Mouse (Mus musculus): ENCODE results near the gene Ncam1.

DNA sequence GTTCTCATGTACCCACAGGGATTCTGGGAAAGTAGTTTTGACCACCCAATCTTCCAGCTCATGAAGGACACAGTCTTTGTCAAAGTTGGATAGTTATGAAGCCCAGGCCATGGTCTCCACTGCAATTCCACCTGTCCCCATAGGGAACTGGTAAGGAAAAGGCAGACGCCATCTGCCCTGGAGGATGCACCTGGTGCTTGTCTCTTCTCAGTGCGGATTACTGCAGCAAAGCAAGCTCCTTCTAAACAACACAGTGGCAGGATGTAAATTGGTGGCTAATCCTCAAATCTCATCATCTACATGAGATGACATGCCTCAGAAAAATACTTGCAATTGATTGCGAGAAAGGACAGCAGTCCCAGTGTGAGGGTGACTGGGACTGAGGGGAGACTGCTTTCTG is 158.0 kb downstream of the Ncam1 start:
- TF ChIP-seq TCF12 (IDR thresholded peaks at IDR 0.05; ENCODE audit: low read depth, low read length) = no peak
- no peak for TF ChIP-seq CTCF (conservative IDR thresholded peaks at IDR 0.05 in 1 of 2, IDR thresholded peaks at IDR 0.05 in 1 of 2; ENCODE audit: low read depth in 2 of 2, low read length in 2 of 2)
- no peak for TF ChIP-seq ETS1 (conservative IDR thresholded peaks at IDR 0.05; ENCODE audit: low read depth, low read length)
- TF ChIP-seq NELFE (IDR thresholded peaks at IDR 0.05; ENCODE audit: low read depth, low read length) = no peak
- TF ChIP-seq CHD2 (IDR thresholded peaks at IDR 0.05; ENCODE audit: low read length) = no peak
- TF ChIP-seq MAFK (IDR thresholded peaks at IDR 0.05; ENCODE audit: insufficient replicate concordance, low read length) = no peak
